In genomic region chr16:85071791-85072190, GRCm38 (mm10) we compare ENCODE assay signal across 20 mouse cellular contexts.
DNase-seq lines count a peak whose midpoint lies in the region; ATAC-seq and TF ChIP-seq lines count a peak whose summit lies in the region.
"Had no signal": no experiment of that assay in that cellular context is flagged by ENCODE, and none has a peak within 500 bp of the region (broad histone marks: within the 10 kb centered on the region; RNA-seq: fewer than 3 reads in every experiment).

No protein-coding gene starts in this region.

- no peak for TF ChIP-seq CTCF in kidney, adult 2 months (conservative IDR thresholded peaks at IDR 0.05; ENCODE audit: insufficient read depth, insufficient read length, low read depth, low read length)

- H3K27ac ChIP-seq in kidney, adult 2 months (ENCODE audit: insufficient read depth, low read depth, low read length) = peak overlapping the region; percentile 54
- H3K27ac ChIP-seq in embryonic facial prominence, embryonic 10.5 days (replicated peaks) = no peak overlapping the region
- H3K27ac ChIP-seq: forebrain, embryonic 15.5 days; heart, adult 2 months; hindbrain, postnatal 0 days; limb, embryonic 13.5 days; midbrain, embryonic 15.5 days; neural tube, embryonic 12.5 days; stomach, embryonic 15.5 days had no signal

- no peaks in the 10 kb centered on the region; the same call in 1 of the 2 replicates for H3K36me3 ChIP-seq in kidney, adult 2 months (ENCODE audit: control insufficient read depth, insufficient read depth, low read length)
- H3K36me3 ChIP-seq in embryonic facial prominence, embryonic 10.5 days (replicated peaks) = peaks cover 65% of the 10 kb centered on the region
- H3K36me3 ChIP-seq: stomach, embryonic 15.5 days had no signal

- peaks cover 15% of the 10 kb centered on the region; the same call in 1 of the 2 replicates for H3K4me1 ChIP-seq in kidney, adult 2 months (ENCODE audit: control insufficient read depth, insufficient read depth, low read length)
- H3K4me1 ChIP-seq in embryonic facial prominence, embryonic 10.5 days = no peaks in the 10 kb centered on the region
- H3K4me1 ChIP-seq: forebrain, embryonic 15.5 days; limb, embryonic 13.5 days; midbrain, embryonic 15.5 days; stomach, embryonic 15.5 days had no signal

- TF ChIP-seq POLR2A in kidney, adult 2 months (IDR thresholded peaks at IDR 0.05; ENCODE audit: low read depth, low read length) = no peak

- no peak for DNase-seq in kidney, adult 2 months
- no peak for DNase-seq in kidney, postnatal 14 days
- peak; percentile 65 for DNase-seq in lung, postnatal 36 days
- DNase-seq in lung, postnatal 10 days = no peak
- no peak for DNase-seq in embryonic facial prominence, embryonic 10.5 days (ENCODE audit: low spot score)
- DNase-seq in cerebellum, postnatal 4 days (ENCODE audit: low spot score in 2 of 2) = no peak
- DNase-seq: adrenal gland, adult 8-10 months; cerebellum, adult 9-11 months; heart, adult 2 months; heart, postnatal 36 days; layer of hippocampus, adult 9-11 months; right cerebral cortex, postnatal 4 days had no signal

- H3K9me3 ChIP-seq in embryonic facial prominence, embryonic 10.5 days = no peaks in the 10 kb centered on the region
- H3K9me3 ChIP-seq: forebrain, embryonic 15.5 days; limb, embryonic 13.5 days; midbrain, embryonic 15.5 days; neural tube, embryonic 12.5 days; stomach, embryonic 15.5 days had no signal

- 76% methylated on average over 12 of the region's 12 CpGs for WGBS in kidney, adult 2 months
- WGBS in embryonic facial prominence, embryonic 10.5 days = 96% methylated on average over 12 of the region's 12 CpGs

- no peaks in the 10 kb centered on the region for H3K27me3 ChIP-seq in kidney, adult 2 months (replicated peaks; ENCODE audit: control insufficient read depth, insufficient read depth, low read length)
- no peaks in the 10 kb centered on the region for H3K27me3 ChIP-seq in embryonic facial prominence, embryonic 10.5 days (replicated peaks; ENCODE audit: low read depth, poor library complexity, severe bottlenecking)
- H3K27me3 ChIP-seq: forebrain, embryonic 15.5 days; limb, embryonic 13.5 days; midbrain, embryonic 15.5 days; neural tube, embryonic 12.5 days; stomach, embryonic 15.5 days had no signal

- peak; percentile 86 for ATAC-seq in megakaryocyte, adult 5-6 weeks (ENCODE audit: poor library complexity, severe bottlenecking)
- ATAC-seq: forebrain, embryonic 15.5 days had no signal

- H3K4me3 ChIP-seq in kidney, adult 2 months (ENCODE audit: insufficient read depth, low read depth, low read length) = no peak overlapping the region
- no peak overlapping the region for H3K4me3 ChIP-seq in embryonic facial prominence, embryonic 10.5 days
- H3K4me3 ChIP-seq: erythroblast, embryonic 14.5 days; forebrain, embryonic 15.5 days; heart, adult 2 months; limb, embryonic 13.5 days; midbrain, embryonic 15.5 days; neural tube, embryonic 12.5 days; stomach, embryonic 15.5 days had no signal
